Mouse (Mus musculus): ENCODE data around the gene Arfgap1. TPM values are rescaled to one million over a fixed set of nuclear protein-coding genes. Genes with fewer than 3 reads are reported as not detected.

The Arfgap1 gene
- polyA plus RNA-seq, 1 experiment from 2014 or later, result 124 TPM

- no peak overlapping the region for H3K4me3 ChIP-seq (replicated peaks)
- ATAC-seq (ENCODE audit: low FRiP score), result no peak
- H3K9me3 ChIP-seq (replicated peaks), result no peaks in the 10 kb centered on the region
- no peak overlapping the region for H3K4me2 ChIP-seq
- peaks cover 17% of the 10 kb centered on the region for H3K4me1 ChIP-seq
- 24% methylated on average over 5 of the region's 5 CpGs for WGBS
- H3K9ac ChIP-seq (replicated peaks), result no peak overlapping the region
- H3K27ac ChIP-seq (replicated peaks), result no peak overlapping the region
- H3K27me3 ChIP-seq (replicated peaks), result no peaks in the 10 kb centered on the region
- H3K36me3 ChIP-seq, result peaks cover 13% of the 10 kb centered on the region
Measured at GRCm38 (mm10) chr2:180987432-180988030, 20.5 kb downstream of the Arfgap1 start.

- ATAC-seq (ENCODE audit: low FRiP score), result 0 out of 2 replicates have a peak, but pooled peaks have one; percentile 26
- Histone ChIP-seq H3K27ac (replicated peaks) (no peak overlapping the region), H3K9ac (replicated peaks) (no peak overlapping the region), H3K4me1 (peaks cover 17% of the 10 kb centered on the region), H3K4me2 (no peak overlapping the region), H3K27me3 (replicated peaks) (no peaks in the 10 kb centered on the region), H3K36me3 (peaks cover 6% of the 10 kb centered on the region; the same call in 1 of the 2 replicates), H3K9me3 (replicated peaks) (no peaks in the 10 kb centered on the region), H3K4me3 (replicated peaks) (no peak overlapping the region)
- 34% methylated on average over 3 of the region's 3 CpGs for WGBS
Measured at GRCm38 (mm10) chr2:180988347-180988913, 21.4 kb downstream of the Arfgap1 start.

GRCm38 (mm10) chr2:180988948-180989347, 21.9 kb downstream of the Arfgap1 start:
- ATAC-seq (ENCODE audit: low FRiP score), result no peak
- 85% methylated on average over 1 of the region's 1 CpGs for WGBS

GRCm38 (mm10) chr2:180990347-180990746, 23.3 kb downstream of the Arfgap1 start:
- Histone ChIP-seq H3K4me2 (no peak overlapping the region), H3K9me3 (replicated peaks) (no peaks in the 10 kb centered on the region), H3K4me3 (replicated peaks) (no peak overlapping the region), H3K27ac (replicated peaks) (no peak overlapping the region), H3K27me3 (replicated peaks) (no peaks in the 10 kb centered on the region), H3K4me1 (peaks cover 17% of the 10 kb centered on the region), H3K9ac (replicated peaks) (no peak overlapping the region), H3K36me3 (no peaks in the 10 kb centered on the region)
- WGBS, result 55% methylated on average over 4 of the region's 4 CpGs
- ATAC-seq (ENCODE audit: low FRiP score), result no peak

More at GRCm38 (mm10) chr2:180988948-180989347, 21.9 kb downstream of the Arfgap1 start:
- Histone ChIP-seq H3K9ac (replicated peaks) (no peak overlapping the region), H3K4me1 (peaks cover 17% of the 10 kb centered on the region), H3K4me3 (replicated peaks) (no peak overlapping the region), H3K27me3 (replicated peaks) (no peaks in the 10 kb centered on the region), H3K27ac (replicated peaks) (no peak overlapping the region), H3K36me3 (peaks cover under 1% of the 10 kb centered on the region; the same call in 1 of the 2 replicates), H3K9me3 (replicated peaks) (no peaks in the 10 kb centered on the region), H3K4me2 (no peak overlapping the region)

- no peak for ATAC-seq (ENCODE audit: low FRiP score)
- H3K9me3 ChIP-seq (replicated peaks), result no peaks in the 10 kb centered on the region
- no peaks in the 10 kb centered on the region for H3K27me3 ChIP-seq (replicated peaks)
- no peak overlapping the region for H3K4me3 ChIP-seq (replicated peaks)
- no peak overlapping the region for H3K9ac ChIP-seq (replicated peaks)
- H3K36me3 ChIP-seq, result no peaks in the 10 kb centered on the region
- peaks cover 3% of the 10 kb centered on the region for H3K4me1 ChIP-seq
- 89% methylated on average over 2 of the region's 2 CpGs for WGBS
- H3K4me2 ChIP-seq, result no peak overlapping the region
- no peak overlapping the region for H3K27ac ChIP-seq (replicated peaks)
Measured at GRCm38 (mm10) chr2:180994360-180994759, 27.3 kb downstream of the Arfgap1 start.

- H3K27me3 ChIP-seq (replicated peaks), result no peaks in the 10 kb centered on the region
- no peak overlapping the region for H3K27ac ChIP-seq (replicated peaks)
- peaks cover 3% of the 10 kb centered on the region for H3K4me1 ChIP-seq
- H3K36me3 ChIP-seq, result no peaks in the 10 kb centered on the region
- H3K9ac ChIP-seq (replicated peaks), result no peak overlapping the region
- H3K4me3 ChIP-seq (replicated peaks), result no peak overlapping the region
- WGBS, result 75% methylated on average over 4 of the region's 4 CpGs
- no peaks in the 10 kb centered on the region for H3K9me3 ChIP-seq (replicated peaks)
- no peak overlapping the region for H3K4me2 ChIP-seq
- no peak for ATAC-seq (ENCODE audit: low FRiP score)
Measured at GRCm38 (mm10) chr2:180995457-180995856, 28.4 kb downstream of the Arfgap1 start.

GRCm38 (mm10) chr2:180996436-180996835, 29.4 kb downstream of the Arfgap1 start:
- no peak overlapping the region for H3K27ac ChIP-seq (replicated peaks)
- H3K9ac ChIP-seq (replicated peaks), result no peak overlapping the region
- H3K36me3 ChIP-seq, result no peaks in the 10 kb centered on the region
- no peak overlapping the region for H3K4me3 ChIP-seq (replicated peaks)
- ATAC-seq (ENCODE audit: low FRiP score), result peak; percentile 67
- H3K4me2 ChIP-seq, result no peak overlapping the region
- no peaks in the 10 kb centered on the region for H3K27me3 ChIP-seq (replicated peaks)
- WGBS, result 16% methylated on average over 5 of the region's 5 CpGs
- peaks cover 3% of the 10 kb centered on the region for H3K4me1 ChIP-seq
- H3K9me3 ChIP-seq (replicated peaks), result no peaks in the 10 kb centered on the region

GRCm38 (mm10) chr2:180996905-180997304, 29.9 kb downstream of the Arfgap1 start:
- Histone ChIP-seq H3K27ac (replicated peaks) (no peak overlapping the region), H3K9me3 (replicated peaks) (no peaks in the 10 kb centered on the region), H3K27me3 (replicated peaks) (no peaks in the 10 kb centered on the region), H3K9ac (replicated peaks) (no peak overlapping the region), H3K4me1 (peaks cover 3% of the 10 kb centered on the region), H3K4me3 (replicated peaks) (no peak overlapping the region), H3K4me2 (no peak overlapping the region), H3K36me3 (no peaks in the 10 kb centered on the region)
- 69% methylated on average over 3 of the region's 3 CpGs for WGBS
- no peak; the same call in 1 of the 2 replicates for ATAC-seq (ENCODE audit: low FRiP score)

- Histone ChIP-seq H3K27me3 (replicated peaks) (no peaks in the 10 kb centered on the region), H3K9me3 (replicated peaks) (no peaks in the 10 kb centered on the region), H3K36me3 (no peaks in the 10 kb centered on the region), H3K9ac (replicated peaks) (no peak overlapping the region), H3K27ac (replicated peaks) (no peak overlapping the region), H3K4me3 (replicated peaks) (no peak overlapping the region), H3K4me2 (no peak overlapping the region), H3K4me1 (0 out of 2 replicates have a peak, but pooled peaks cover 3% of the 10 kb centered on the region)
- 25% methylated on average over 4 of the region's 4 CpGs for WGBS
- no peak for ATAC-seq (ENCODE audit: low FRiP score)
Measured at GRCm38 (mm10) chr2:181007054-181007453, 40.0 kb downstream of the Arfgap1 start.

- H3K4me2 ChIP-seq, result no peak overlapping the region
- 38% methylated on average over 5 of the region's 5 CpGs for WGBS
- no peaks in the 10 kb centered on the region for H3K9me3 ChIP-seq (replicated peaks)
- H3K27me3 ChIP-seq (replicated peaks), result no peaks in the 10 kb centered on the region
- H3K27ac ChIP-seq (replicated peaks), result no peak overlapping the region
- no peak overlapping the region for H3K9ac ChIP-seq (replicated peaks)
- 0 out of 2 replicates have a peak, but pooled peaks cover 3% of the 10 kb centered on the region for H3K4me1 ChIP-seq
- no peaks in the 10 kb centered on the region for H3K36me3 ChIP-seq
- no peak overlapping the region for H3K4me3 ChIP-seq (replicated peaks)
- ATAC-seq (ENCODE audit: low FRiP score), result no peak
Measured at GRCm38 (mm10) chr2:181008339-181008738, 41.3 kb downstream of the Arfgap1 start.

GRCm38 (mm10) chr2:181031406-181031934, 64.4 kb downstream of the Arfgap1 start:
- Histone ChIP-seq H3K4me1 (peaks cover 8% of the 10 kb centered on the region; the same call in 1 of the 2 replicates), H3K4me2 (no peak overlapping the region), H3K9me3 (replicated peaks) (no peaks in the 10 kb centered on the region), H3K27me3 (replicated peaks) (no peaks in the 10 kb centered on the region), H3K4me3 (replicated peaks) (no peak overlapping the region), H3K27ac (replicated peaks) (no peak overlapping the region), H3K36me3 (peaks cover 23% of the 10 kb centered on the region), H3K9ac (replicated peaks) (no peak overlapping the region)
- ATAC-seq (ENCODE audit: low FRiP score), result no peak
- WGBS, result 83% methylated on average over 11 of the region's 11 CpGs

Data from neural tube, embryonic 15.5 days (tissue).